Mouse (Mus musculus): Measurements from ENCODE around the gene Myo18a.

- TF ChIP-seq CTCF (IDR thresholded peaks at IDR 0.05; ENCODE audit: extremely low read depth, insufficient read depth, low read length) = no peak
- no peak for TF ChIP-seq POLR2A (IDR thresholded peaks at IDR 0.05; ENCODE audit: extremely low read depth, insufficient read depth, low read length)
Observed at GRCm38 (mm10) chr11:77830875-77831274, 67.8 kb downstream of the Myo18a start.

Measured in cortical plate, adult 2 months (tissue).